Mouse (Mus musculus) heart, adult 11 months (tissue): ENCODE data around the gene Zbtb38.
"Not testable (repeated sequence)": the region's sequence is repeated elsewhere in the genome, so short reads cannot be mapped to it uniquely, and the experiment has no call there.

Experiments used
- DNase-seq: peaks from one replicate; pipeline ENCODE4 v3.0.0; 2022

Zbtb38 gene

DNA sequence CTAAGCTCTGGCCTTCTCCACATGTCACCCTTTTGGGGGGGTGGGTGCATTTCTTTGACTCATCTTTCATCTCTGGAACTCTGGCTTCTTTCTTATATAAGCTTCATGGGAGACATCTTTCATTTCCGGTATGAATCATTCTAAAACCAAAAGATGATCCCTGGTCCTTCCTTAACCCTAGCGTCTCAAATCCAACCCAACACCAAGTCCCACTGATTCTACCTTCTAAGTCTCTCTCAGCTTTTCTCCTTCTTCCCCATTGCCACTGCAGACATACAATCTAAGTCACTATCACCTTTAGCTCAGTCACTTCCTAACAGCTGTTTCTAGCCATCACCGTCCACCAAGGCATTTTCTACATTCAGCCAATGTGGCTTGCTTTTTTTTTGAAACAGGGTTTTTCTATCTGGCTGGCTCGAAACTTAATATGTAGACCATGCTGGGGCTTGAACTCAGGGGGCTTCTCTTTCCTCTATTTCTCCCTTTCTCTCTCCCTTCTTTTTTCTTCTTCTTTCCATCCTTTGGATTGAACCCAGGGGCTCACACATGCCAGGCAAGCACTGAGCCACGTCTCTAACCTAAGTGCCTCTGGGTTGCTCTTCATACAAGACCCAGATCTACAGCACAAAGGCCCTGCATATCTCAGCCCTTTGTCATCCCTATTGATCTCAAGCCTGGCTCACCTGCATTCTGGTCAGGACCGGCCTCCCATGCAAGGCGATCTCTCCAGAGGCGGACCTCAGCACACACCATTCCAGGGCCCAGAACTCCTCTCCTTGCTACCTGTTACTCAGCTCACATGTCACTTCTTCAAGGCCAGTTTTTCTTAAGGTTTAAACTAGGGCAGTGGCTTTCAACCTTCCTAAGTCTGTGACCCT is 76.6 kb downstream of the Zbtb38 start:
- peak; percentile 82 for DNase-seq

DNA sequence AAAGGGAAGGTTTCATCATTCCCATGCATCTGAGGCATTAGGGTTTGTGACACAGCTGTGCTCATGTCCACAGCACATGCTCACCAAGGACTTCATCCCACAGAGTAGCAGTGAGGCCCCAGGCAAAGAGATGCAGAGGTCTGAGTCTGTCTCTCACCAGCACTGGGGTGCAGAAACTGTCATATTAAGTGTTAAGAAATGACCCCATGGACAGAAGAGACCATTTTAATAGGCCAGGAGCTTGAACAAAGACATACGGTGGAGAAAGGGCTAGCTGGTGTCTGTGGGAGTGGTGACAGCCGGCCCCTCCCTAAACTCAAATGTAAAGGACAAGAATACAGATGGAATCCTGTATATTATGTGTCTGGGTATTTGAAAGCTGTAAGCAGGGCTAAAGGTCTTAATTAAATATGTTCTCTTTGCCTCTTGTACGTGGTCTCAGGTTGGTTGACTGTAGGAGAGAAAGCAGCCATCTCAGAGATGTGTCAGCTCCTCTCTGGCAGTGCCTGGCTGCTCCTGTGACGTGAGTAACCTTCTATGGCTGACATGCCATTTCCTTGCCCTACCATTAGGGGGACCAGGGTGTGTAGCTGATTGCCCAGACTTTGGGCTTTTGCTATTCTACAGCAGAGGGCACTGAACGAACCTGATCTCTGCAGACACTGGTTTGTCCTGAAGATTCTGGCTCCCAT is 77.4 kb downstream of the Zbtb38 start:
- DNase-seq: peak; percentile 94

DNA sequence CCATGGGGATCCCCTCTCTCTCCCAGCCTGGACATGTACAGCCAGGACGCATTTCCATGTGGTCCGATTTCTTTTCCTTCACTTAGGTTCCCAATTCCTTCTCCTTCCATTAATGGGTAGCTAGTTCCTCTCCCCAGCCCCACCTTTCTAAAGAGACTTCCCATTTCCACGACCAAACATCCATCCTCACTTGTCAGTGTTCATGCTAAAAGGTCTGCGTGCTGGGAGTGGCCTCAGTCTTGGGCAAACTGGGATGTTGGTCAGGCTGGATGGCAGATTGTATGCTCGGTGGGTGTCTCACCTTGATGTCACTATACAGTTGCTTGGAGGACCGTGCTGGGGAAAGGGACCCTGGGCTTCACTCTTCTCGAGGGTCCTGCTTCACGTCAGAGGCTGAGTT is 78.3 kb downstream of the Zbtb38 start:
- peak; percentile 74 for DNase-seq

DNA sequence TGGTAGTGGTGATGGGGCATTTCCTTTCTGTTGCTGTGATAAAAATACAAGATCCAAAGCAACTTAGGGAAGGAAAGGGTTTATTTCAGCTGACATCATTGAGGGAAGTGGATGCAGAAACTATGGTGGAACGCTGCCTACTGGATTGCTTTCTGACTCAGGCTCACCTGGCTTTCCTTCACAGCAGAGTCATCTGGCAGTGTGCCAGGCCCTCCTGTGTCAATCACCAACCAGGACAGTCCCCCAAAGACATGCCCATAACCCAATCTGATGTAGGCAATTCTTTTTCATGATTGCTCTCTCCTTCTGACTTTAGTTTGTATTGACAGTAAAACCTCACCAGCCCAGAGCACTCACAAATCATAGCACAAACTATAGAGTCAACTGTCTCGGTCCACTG is 80.2 kb downstream of the Zbtb38 start:
- peak; percentile 71 for DNase-seq

GRCm38 (mm10) chr9:96671249-96671648 is 81.4 kb downstream of the Zbtb38 start:
- DNase-seq: peak; percentile 84

DNA sequence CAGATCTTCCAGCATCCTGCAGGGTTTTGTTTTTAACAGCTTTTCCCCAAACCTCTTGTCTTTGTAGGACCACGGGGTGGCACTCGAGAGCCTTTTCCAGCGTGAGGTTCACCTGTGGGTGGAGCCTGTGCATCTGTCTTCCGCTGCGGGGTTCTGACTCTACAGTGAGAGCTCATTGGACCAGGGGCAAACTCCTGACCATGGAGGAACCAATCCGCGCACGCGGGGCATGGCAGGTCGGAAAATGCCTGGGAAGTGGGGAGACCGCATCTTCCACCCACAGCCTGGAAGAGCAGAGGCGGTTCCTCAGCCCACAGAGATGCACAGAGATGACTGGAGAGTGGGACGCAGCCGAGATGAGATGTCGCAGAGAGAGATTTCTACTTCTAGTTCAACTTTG is 82.8 kb downstream of the Zbtb38 start:
- DNase-seq: peak; percentile 100

DNA sequence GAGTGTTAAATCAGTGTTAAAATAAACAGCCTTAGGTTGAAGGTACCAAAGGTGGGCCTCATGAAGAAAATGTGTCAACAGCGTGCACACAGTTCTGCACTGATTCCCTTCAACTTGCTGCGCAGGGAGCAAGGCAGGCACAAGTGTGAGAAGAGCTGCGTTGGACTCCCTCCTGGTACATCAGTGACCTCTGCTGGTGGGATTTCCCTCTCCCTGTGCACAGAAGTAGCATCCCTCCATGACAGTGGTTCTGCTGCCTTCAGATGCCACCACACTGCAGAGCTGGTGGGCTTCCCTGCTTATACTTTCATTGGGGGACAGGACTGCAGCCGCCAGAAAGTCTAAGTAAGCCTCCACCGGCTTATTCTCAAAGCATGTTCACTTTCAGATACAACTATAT is 84.0 kb downstream of the Zbtb38 start:
- peak; percentile 83 for DNase-seq

DNA sequence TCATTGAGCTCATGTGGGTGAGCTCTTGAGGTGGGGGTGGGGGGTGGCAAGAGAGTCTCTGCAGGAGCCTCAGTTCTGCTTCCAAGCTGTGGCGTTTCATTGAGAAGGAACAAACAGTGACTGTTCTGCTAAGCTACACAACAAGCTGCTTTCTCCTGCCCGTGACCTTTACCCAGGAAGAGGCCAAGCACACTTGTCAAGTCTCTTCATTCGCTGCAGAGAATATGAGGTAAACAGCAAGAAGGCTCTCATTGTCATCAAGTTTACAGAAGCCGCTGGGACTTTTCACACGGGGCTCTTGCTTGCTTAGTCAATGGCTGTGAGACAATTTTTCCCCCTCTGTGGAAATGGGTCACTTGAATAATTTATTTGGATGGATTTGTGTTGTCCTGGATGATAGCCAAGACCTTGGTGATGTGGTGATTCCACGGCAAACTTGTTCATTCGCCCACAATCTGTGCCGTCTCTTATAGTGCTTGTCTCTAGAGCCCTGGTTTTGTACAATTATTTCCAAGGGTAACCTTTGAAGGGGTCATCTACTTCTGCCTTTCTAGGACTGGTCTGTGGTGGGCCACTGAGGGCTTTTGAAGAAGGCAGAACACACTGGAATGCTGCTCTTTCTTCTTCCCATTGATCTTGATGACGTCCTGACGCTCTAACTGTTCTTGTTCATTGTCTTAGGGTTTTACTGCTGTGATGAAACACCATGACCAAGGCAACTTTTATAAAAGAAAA is 92.0 kb downstream of the Zbtb38 start:
- peak; percentile 52 for DNase-seq

GRCm38 (mm10) chr9:96659801-96660200 is 92.8 kb downstream of the Zbtb38 start:
- DNase-seq: no peak

GRCm38 (mm10) chr9:96653538-96653937 is 99.1 kb downstream of the Zbtb38 start:
- DNase-seq: no peak

DNA sequence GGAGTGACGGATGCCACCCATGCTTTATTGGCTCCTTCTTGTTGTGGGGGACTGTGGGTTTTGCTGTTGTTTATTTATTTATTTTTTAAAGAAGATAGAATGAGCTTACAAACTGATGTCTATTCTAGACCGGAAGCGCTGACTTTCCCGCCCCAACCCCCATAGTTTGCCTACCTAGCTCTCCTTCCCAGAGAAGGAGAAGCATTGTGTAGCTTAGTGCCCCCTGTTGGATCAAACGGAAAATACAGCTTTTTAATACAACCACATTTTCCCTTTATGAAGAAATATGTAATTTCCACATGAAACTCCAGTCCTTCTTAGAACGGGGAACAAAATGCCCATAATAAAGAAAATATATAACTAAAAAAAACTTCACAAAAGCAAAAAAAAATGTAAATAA is 99.9 kb downstream of the Zbtb38 start:
- DNase-seq: no peak

DNA sequence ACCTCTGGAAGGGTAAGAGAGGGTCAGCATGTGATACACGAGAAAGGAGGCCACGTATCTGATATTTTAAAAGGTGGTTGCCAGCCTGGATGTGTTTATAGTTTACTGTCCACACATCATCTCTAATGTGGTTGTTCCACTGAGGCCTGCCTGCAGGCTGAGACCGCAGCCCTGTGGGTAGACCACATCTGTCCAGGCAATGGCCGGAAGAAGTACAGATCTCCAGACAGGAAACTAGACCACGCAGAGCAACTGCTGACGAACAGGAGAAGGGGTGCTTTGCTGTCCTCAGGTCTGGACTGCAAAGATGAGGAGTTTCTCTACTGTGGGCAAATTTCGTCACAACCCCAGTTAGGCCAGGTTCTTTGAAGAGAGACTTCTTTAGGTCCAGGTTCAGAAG is 101.8 kb downstream of the Zbtb38 start:
- peak; percentile 54 for DNase-seq

DNA sequence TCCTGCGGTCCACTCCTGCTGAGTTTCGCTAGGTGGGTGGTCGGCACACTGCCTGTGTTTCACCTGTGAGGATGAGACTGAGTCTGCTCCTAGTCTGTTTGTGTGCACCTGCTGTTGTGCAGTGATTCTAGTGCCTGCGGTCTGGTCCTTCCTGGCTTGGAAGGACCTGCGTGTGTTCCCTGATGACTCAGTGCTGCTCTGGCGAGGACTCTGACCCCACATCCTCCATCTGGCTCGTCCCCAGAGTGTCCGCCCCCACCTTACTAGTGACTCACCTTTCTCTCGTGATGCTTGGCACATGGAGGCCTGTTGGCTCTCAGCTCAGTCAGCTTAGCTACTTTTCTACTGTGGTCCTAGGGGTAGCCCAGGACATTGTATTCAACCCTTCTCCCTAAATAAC is 102.7 kb downstream of the Zbtb38 start:
- DNase-seq: peak; percentile 89

GRCm38 (mm10) chr9:96649362-96649761 is 103.3 kb downstream of the Zbtb38 start:
- peak; percentile 36 for DNase-seq

DNA sequence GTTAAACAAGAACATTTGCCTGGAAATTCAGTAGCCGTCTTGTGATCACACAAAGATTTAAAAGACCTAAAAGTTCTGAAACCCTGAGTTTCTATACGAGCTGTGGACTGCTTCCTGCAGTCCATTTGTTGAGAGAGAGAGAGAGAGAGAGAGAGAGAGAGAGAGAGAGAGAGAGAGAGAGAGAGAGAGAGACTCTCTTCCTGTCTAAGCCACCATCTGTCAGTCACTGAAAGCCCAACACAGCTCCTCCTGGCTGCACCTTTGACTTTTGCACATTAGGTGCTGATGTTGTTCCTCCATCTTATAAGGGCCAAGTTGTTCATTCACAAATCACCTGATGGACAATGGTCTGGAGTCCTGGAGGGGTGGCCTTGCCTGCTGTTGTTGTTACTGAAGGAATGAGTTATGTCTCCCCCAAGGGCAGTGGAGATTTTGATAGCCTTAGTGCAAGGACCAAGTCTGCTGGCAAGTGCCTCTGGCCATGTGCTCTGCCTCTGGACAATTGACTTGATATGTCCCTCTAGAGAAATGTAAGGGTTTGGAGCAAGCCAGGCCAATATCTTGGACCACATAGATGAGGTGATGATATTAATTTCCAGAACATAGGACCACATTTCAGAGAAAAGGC is 105.8 kb downstream of the Zbtb38 start:
- peak; percentile 61 for DNase-seq

DNA sequence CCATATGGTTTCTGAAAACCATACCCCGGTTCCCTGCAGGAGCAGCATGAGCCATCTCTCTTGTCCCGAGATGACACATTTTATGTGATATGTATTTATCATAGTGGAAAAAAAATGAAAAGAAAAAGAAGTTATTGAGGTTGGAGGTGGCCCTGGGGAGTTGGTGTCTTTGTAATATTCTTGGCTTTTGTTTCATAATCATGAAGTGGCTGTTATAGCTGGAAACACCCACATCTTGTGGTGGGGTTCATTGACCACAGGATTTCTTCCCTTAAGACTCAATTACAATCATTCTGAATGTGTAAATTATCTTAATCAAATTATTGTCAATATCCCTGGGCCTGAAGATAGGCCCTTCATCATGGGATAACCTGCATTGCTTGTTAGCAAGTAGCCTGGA is 107.8 kb downstream of the Zbtb38 start:
- peak; percentile 61 for DNase-seq

DNA sequence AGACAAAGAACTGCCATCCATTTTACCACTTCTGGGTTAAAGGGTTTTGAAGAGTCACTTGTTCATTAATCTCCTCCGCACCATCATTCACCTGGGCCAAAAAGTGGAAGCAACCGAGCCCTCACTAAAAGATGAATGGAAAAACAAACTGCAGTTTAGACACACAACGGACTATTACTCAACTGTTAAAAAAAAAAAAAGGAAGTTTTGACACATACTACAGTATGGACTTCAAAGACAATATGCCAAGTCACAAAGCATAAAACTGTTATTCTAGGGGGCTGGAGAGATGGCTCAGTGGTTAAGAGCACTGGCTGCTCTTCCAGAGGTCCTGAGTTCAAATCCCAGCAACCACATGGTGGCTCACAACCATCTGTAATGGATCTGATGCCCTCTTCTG is 108.6 kb downstream of the Zbtb38 start:
- not testable (repeated sequence) for DNase-seq

GRCm38 (mm10) chr9:96639451-96639850 is 113.2 kb downstream of the Zbtb38 start:
- DNase-seq: no peak

DNA sequence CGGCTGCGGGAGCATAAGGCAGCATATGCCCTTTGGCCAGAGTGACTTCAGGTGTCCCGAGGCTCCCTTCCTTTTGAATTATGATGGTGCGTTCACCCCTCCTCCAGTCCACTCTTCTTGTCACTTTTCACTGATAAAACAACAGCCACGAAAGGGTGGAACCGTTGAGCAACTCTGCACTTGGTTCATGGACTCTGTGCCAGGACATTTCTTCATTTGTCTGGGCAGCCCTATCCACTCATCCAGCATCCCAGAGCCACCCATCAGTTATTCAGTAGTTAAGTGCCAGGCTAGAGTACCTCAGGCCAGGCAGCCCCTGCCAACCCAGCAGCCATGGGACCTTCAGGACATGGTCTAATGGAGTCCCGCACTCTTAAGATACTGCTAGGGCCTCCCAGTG is 114.1 kb downstream of the Zbtb38 start:
- no peak for DNase-seq

GRCm38 (mm10) chr9:96637157-96637548 is 115.5 kb downstream of the Zbtb38 start:
- no peak for DNase-seq

DNA sequence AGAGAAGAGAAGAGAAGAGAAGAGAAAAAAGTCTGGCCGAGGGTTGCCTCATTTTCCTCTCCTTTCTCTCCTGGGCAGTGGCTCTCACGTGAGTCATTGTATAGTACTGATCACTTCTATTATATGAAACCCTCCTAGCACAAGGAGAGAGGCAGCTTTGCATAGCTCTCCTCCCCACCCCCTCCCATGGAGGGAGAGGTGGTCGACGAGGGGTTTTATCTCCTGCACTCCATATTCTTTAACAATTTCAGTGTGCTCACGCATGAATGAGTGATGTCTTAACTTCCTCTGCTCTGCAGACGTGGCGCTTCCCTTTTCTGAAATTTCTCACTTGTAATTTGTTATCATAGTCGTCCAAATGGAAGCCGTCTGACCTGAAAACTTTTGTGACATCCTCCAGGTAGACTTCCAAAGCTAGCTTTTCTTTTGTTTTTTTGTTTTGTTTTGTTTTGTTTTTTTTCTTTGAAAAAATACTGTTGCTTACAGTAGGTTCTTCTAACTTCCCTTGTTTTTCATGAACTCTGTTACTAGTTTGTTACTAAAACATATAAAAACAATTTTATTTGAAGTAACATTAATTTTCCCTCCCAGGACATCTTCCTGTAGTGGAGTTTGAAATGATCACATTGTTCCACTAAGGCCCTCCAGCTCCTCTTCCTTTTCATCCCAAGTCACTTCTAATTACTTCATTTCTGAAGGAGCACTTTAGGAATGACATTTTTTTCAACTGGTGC is 116.0 kb downstream of the Zbtb38 start:
- DNase-seq: no peak

GRCm38 (mm10) chr9:96635899-96636298 is 116.7 kb downstream of the Zbtb38 start:
- DNase-seq: no peak
